Mouse (Mus musculus): ENCODE data around the gene Cfb. TPM values are rescaled to one million over a fixed set of nuclear protein-coding genes. Genes with fewer than 3 reads are reported as not detected.
"Not testable (repeated sequence)": the region's sequence is repeated elsewhere in the genome, so short reads cannot be mapped to it uniquely, and the experiment has no call there.

The Cfb gene
- polyA plus RNA-seq, 1 experiment from 2014 or later = 13.3 TPM

- peak within 1 kb of the TSS; percentile 96 for H3K4me3 ChIP-seq (replicated peaks)
- H3K9ac ChIP-seq = peak within 1 kb of the TSS; percentile 95
- H3K9me3 ChIP-seq (replicated peaks) = no peaks in the 10 kb centered on the region
- WGBS = under 1% methylated on average over 65 of the region's 65 CpGs
- H3K36me3 ChIP-seq = peaks cover 68% of the 10 kb centered on the region
- H3K27me3 ChIP-seq = no peaks in the 10 kb centered on the region
- peak; percentile 96 for ATAC-seq (replicated peaks; ENCODE audit: low FRiP score)
- H3K4me2 ChIP-seq = peak within 1 kb of the TSS; percentile 87
- peak within 1 kb of the TSS; percentile 69 for H3K27ac ChIP-seq
- H3K4me1 ChIP-seq = peaks cover 25% of the 10 kb centered on the region
Measured at GRCm38 (mm10) chr17:34849722-34850516, 12.4 kb downstream of the Cfb start, which contains the start of the genes Skiv2l and Nelfe. Gene Skiv2l, minus strand, starts transcription at chr17:34850210. Gene Nelfe, plus strand, starts transcription at chr17:34850391.

DNA sequence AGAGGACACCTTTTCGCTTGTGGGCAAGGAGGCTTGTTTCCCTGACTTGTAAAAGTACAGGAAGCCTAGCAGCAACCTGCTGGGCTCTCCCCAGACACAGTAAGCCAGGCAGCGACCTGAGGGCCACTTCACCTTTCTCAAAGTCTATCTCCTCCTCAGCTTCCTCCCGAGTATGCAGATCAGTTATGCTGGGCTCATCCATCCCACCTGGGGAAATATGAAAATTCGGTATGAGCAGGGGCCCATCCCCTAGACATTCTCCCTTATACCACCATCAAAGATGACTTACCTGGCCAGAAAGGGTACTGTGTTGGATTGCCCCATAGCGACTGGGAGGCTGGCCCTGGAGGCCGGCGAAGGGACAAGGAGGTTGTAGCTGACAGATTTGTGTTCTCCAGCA lies 14.7 kb downstream of the Cfb start:
- 91% methylated on average over 7 of the region's 7 CpGs for WGBS
- Histone ChIP-seq H3K27ac (no peak overlapping the region), H3K9ac (no peak overlapping the region), H3K4me2 (no peak overlapping the region), H3K27me3 (no peaks in the 10 kb centered on the region), H3K4me1 (peaks cover 25% of the 10 kb centered on the region), H3K4me3 (replicated peaks) (no peak overlapping the region), H3K9me3 (replicated peaks) (no peaks in the 10 kb centered on the region), H3K36me3 (peaks cover 68% of the 10 kb centered on the region)
- ATAC-seq (replicated peaks; ENCODE audit: low FRiP score) = no peak

DNA sequence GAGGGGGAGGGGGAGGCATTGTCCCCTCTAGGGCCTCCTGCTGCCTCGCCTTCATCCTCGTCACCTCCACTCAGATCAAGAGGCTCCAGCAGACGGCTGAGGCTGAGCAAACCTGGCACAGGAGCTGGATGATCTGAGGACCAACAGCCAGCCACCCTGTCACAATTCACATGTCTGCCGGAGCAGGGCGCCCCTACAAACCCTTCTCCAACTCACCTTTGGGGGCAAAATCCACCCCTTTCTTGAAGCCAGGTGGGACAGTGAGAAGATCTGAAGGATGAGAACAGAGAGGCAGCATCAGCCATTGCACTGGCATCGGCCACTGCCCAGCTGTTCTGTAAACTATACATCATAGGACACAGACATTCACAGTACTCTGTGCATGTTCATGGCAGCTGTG lies 15.1 kb downstream of the Cfb start:
- Histone ChIP-seq H3K36me3 (peaks cover 68% of the 10 kb centered on the region), H3K27ac (no peak overlapping the region), H3K4me1 (peaks cover 25% of the 10 kb centered on the region), H3K9me3 (replicated peaks) (no peaks in the 10 kb centered on the region), H3K27me3 (no peaks in the 10 kb centered on the region), H3K4me3 (replicated peaks) (no peak overlapping the region), H3K9ac (no peak overlapping the region), H3K4me2 (no peak overlapping the region)
- 89% methylated on average over 6 of the region's 6 CpGs for WGBS
- ATAC-seq (replicated peaks; ENCODE audit: low FRiP score) = no peak

- Histone ChIP-seq H3K27ac (no peak overlapping the region), H3K4me1 (peaks cover 8% of the 10 kb centered on the region), H3K4me3 (replicated peaks) (no peak overlapping the region), H3K36me3 (peaks cover 84% of the 10 kb centered on the region), H3K9me3 (replicated peaks) (no peaks in the 10 kb centered on the region), H3K9ac (no peak overlapping the region), H3K4me2 (no peak overlapping the region), H3K27me3 (no peaks in the 10 kb centered on the region)
- ATAC-seq (replicated peaks; ENCODE audit: low FRiP score) = no peak
- 91% methylated on average over 13 of the region's 13 CpGs for WGBS
Measured at GRCm38 (mm10) chr17:34844884-34845283, 17.4 kb downstream of the Cfb start.

- Histone ChIP-seq H3K27ac (no peak overlapping the region), H3K9me3 (replicated peaks) (no peaks in the 10 kb centered on the region), H3K4me3 (replicated peaks) (no peak overlapping the region), H3K4me1 (peaks cover 22% of the 10 kb centered on the region), H3K4me2 (no peak overlapping the region), H3K9ac (no peak overlapping the region), H3K27me3 (no peaks in the 10 kb centered on the region), H3K36me3 (peaks cover 74% of the 10 kb centered on the region)
- no peak for ATAC-seq (replicated peaks; ENCODE audit: low FRiP score)
- 86% methylated on average over 6 of the region's 6 CpGs for WGBS
Measured at GRCm38 (mm10) chr17:34840736-34841307, 21.5 kb downstream of the Cfb start.

DNA sequence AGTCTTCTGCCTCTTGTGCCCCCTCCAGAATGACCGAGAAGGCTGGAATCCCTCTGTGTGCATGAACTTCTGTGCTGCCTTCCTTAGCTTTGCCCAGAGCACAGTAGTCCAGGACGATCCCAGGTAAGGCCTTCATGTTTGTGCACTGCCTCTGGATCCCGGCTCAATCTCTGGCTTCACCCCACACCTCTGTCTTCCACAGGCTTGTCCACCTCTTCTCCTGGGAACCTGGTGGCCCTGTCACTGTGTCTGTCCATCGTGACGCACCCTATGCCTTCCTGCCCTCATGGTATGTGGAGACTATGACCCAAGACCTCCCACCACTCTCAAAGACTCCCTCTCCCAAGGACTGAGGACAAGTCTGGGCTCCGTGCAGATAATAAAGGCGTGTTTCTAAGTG lies 23.5 kb downstream of the Cfb start:
- peak overlapping the region; percentile 12; the same call in 1 of the 2 replicates for H3K4me3 ChIP-seq (replicated peaks)
- H3K4me2 ChIP-seq = 0 out of 2 replicates have a peak overlapping the region, but pooled peaks have one; percentile 9
- no peak overlapping the region for H3K27ac ChIP-seq
- H3K4me1 ChIP-seq = peaks cover 25% of the 10 kb centered on the region
- 88% methylated on average over 7 of the region's 7 CpGs for WGBS
- no peak overlapping the region for H3K9ac ChIP-seq
- ATAC-seq (replicated peaks; ENCODE audit: low FRiP score) = no peak
- no peaks in the 10 kb centered on the region for H3K27me3 ChIP-seq
- H3K9me3 ChIP-seq (replicated peaks) = no peaks in the 10 kb centered on the region
- peaks cover 55% of the 10 kb centered on the region for H3K36me3 ChIP-seq

- Histone ChIP-seq H3K4me3 (replicated peaks) (peak overlapping the region; percentile 74), H3K27ac (peak overlapping the region; percentile 63), H3K36me3 (peaks cover 55% of the 10 kb centered on the region), H3K27me3 (no peaks in the 10 kb centered on the region), H3K9ac (peak overlapping the region; percentile 72), H3K4me2 (peak overlapping the region; percentile 99), H3K9me3 (replicated peaks) (no peaks in the 10 kb centered on the region), H3K4me1 (peaks cover 25% of the 10 kb centered on the region)
- ATAC-seq (replicated peaks; ENCODE audit: low FRiP score) = peak; percentile 13; the same call in 1 of the 2 replicates
- WGBS = 25% methylated on average over 43 of the region's 43 CpGs
Measured at GRCm38 (mm10) chr17:34837464-34838324, 24.6 kb downstream of the Cfb start.

DNA sequence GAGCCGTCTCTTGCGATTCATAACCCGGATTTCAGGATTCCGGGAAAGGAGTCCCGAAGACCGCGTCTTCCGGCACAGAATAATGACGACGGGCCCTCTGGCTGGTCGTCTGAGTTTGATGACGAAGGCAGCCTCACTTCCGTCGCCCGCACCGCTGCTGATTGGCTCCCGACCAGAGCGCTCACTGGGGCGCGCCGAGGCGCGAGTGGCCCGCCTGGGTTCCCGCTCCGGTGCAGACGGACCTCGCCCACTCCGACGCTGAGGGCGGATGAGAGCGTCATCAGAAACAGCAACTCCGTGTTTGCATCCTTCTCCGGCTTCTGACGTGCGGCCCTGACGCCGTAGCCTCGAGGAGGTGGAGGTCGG lies 25.5 kb downstream of the Cfb start, which contains the start of the genes Stk19 and Dxo:
TSS of gene Stk19 (minus strand) at position 90 of the 366 bp plus-strand sequence.
TSS of gene Dxo (plus strand) at position 164 of the 366 bp plus-strand sequence.
- H3K9ac ChIP-seq = peak within 1 kb of the TSS; percentile 72
- peak within 1 kb of the TSS; percentile 99 for H3K4me2 ChIP-seq

GRCm38 (mm10) chr17:34836155-34836855 lies 26.0 kb downstream of the Cfb start:
- Histone ChIP-seq H3K4me2 (peak overlapping the region; percentile 99), H3K4me1 (peaks cover 25% of the 10 kb centered on the region), H3K27me3 (no peaks in the 10 kb centered on the region), H3K36me3 (peaks cover 53% of the 10 kb centered on the region), H3K27ac (peak overlapping the region; percentile 63), H3K4me3 (replicated peaks) (peak overlapping the region; percentile 74), H3K9ac (peak overlapping the region; percentile 72), H3K9me3 (replicated peaks) (no peaks in the 10 kb centered on the region)
- ATAC-seq (replicated peaks; ENCODE audit: low FRiP score) = peak; percentile 75
- WGBS = 3% methylated on average over 48 of the region's 48 CpGs

More for the DNA sequence above, 25.5 kb downstream of the Cfb start, which contains the start of the genes Stk19 and Dxo:
- H3K27ac ChIP-seq = peak within 1 kb of the TSS; percentile 63
- H3K4me1 ChIP-seq = peaks cover 25% of the 10 kb centered on the region
- no peaks in the 10 kb centered on the region for H3K27me3 ChIP-seq
- WGBS = under 1% methylated on average over 40 of the region's 40 CpGs
- ATAC-seq (replicated peaks; ENCODE audit: low FRiP score) = peak; percentile 94
- peak within 1 kb of the TSS; percentile 74 for H3K4me3 ChIP-seq (replicated peaks)
- H3K36me3 ChIP-seq = peaks cover 55% of the 10 kb centered on the region
- H3K9me3 ChIP-seq (replicated peaks) = no peaks in the 10 kb centered on the region

- H3K4me1 ChIP-seq; H3K27me3 ChIP-seq; H3K9ac ChIP-seq; ATAC-seq (replicated peaks; ENCODE audit: low FRiP score); H3K9me3 ChIP-seq (replicated peaks); H3K27ac ChIP-seq; H3K4me2 ChIP-seq; H3K4me3 ChIP-seq (replicated peaks): not testable (repeated sequence)
- 88% methylated on average over 1 of the region's 1 CpGs for WGBS
- peaks cover 80% of the 10 kb centered on the region for H3K36me3 ChIP-seq
Measured at GRCm38 (mm10) chr17:34830776-34831175, 31.5 kb downstream of the Cfb start.

DNA sequence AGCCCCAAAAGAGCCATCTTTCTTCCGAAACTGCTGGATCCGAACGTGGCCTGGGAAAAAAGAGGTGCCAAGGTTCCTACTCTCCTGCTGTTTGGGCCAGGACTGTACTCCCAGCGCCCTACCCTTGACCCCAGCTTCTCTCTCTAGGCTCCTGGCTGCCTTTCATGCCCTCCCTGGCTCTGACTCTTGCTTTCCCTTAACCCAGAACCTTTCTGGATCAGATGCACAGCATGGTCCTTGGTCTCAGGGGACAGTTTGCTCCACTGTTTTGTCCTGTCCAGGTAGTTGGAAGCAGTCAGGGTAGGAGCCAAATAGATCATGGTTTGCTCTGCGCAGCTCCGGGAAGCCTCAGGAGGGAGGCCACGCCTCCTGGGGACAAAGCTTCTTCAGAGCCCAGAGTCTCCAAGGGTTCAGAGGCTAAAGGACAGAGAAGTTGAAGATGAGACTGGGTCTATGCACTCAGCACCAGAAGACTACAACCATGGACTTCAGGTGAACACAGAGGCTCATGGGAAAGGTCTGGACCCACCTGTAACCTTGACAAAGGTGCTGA lies 47.4 kb downstream of the Cfb start:
- WGBS = 85% methylated on average over 7 of the region's 7 CpGs
- ATAC-seq (replicated peaks; ENCODE audit: low FRiP score) = no peak

More for the DNA sequence above, 47.4 kb downstream of the Cfb start:
- Histone ChIP-seq H3K4me2 (no peak overlapping the region), H3K27ac (no peak overlapping the region), H3K36me3 (no peaks in the 10 kb centered on the region), H3K4me3 (replicated peaks) (no peak overlapping the region), H3K4me1 (no peaks in the 10 kb centered on the region), H3K27me3 (no peaks in the 10 kb centered on the region), H3K9me3 (replicated peaks) (no peaks in the 10 kb centered on the region), H3K9ac (no peak overlapping the region)

Measured in kidney, embryonic 15.5 days (tissue).